Mouse (Mus musculus): ENCODE measurements around the gene Skil.

The Skil gene

DNA sequence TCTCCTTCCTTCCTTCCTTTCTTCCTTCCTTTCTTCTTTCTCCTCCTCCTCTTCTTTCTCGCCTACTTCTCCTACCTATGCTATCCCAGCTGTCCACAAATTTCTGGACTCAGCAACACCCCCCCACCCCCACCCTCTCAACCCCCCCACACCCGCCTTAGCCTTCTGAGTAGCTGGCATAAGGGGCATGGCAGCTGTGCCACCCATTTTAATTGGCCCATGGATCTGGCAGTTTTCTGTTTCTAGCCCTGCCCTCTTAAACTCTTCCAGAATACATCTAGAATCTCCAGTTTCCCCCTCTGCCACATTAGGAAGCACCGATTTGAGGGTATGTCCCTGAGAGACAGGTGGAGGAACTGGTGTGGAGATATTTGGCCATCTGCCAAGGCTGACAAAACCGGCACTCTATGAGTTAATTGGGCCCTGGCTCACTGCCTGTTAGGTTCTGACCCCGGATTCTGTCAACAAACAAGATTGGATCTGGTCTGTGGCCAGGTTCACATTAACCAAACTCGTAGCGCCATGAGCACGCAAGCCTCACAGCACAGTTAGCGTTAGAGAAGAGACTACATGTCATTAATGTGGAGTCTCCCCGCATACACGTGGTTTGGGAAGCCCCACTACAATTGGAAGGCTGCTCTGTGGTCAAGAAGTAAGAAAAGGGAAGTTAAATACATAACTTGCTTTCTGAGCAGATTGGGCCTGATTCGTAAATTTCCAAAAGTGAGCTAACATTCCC lies 11.2 kb upstream of the Skil start:
- peak; percentile 12 to 30 for DNase-seq (ENCODE audit: low spot score in 2 of 2)

DNA sequence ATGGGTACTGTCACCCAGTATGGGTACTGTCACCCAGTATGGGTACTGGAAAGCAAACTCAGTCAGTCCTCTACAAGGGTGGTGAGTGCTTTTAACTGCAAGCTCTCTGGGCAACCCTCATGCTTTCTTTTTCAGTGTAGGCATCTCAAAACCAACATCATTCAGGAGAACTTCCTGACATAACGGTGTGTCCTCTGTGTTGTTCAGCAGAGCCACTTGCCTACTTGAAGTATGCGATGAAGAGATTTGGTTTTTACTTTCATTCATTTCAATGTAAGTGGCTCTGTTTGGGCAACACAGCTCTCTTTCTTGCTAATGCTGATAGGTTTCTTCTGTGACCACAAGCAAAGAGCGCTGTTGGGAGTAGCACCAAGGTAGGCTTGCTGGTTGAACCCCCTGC lies 9.9 kb upstream of the Skil start:
- no peak for DNase-seq (ENCODE audit: low spot score in 2 of 2)

GRCm38 (mm10) chr3:31088789-31089775 lies 5.8 kb upstream of the Skil start:
- no peak for DNase-seq (ENCODE audit: low spot score in 2 of 2)

DNA sequence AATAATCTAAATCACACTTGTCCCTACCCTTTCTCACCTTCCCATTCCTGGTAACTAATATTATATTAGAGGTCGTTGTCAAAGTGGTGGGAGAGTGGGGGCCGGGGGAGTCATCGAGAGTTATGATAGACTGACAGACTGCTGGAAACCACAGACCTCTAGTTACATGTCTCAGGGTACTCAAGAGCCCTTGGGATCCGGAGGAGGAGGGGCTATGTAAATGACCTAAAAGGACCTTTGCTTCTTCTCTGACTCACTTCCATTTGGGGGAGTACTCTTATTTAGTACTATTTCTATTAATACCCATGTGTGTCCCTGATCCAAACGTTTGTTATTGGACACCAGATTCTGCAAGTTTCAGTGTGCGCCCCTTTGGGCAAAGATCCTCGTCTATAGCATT lies 4.9 kb upstream of the Skil start:
- DNase-seq (ENCODE audit: low spot score in 2 of 2): peak in 1 of 2 experiments; percentile 36

DNA sequence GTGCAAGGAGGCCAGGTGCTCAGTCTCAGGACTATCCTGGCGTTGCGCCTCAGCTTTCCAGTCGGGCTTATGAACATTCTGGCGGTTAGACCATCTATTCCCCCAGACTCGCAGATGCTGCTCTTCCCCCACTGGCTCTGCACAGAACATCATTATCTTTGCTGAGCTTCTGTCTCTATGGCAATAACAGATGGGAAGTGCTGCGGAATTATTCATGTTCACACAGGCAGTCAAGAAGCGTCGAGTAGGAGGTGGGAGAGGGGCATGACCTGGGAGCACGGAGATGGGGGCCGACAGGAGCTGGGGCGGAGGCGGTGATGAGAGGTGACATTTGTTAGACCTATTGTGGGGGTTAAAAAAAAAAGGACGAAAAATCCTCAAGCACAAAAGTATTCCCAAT lies 1.7 kb upstream of the Skil start:
- DNase-seq (ENCODE audit: low spot score in 2 of 2): peak in 1 of 2 experiments; percentile 25

GRCm38 (mm10) chr3:31093627-31094351 lies 1.1 kb upstream of the Skil start:
- peak; percentile 50 to 70 for DNase-seq (ENCODE audit: low spot score in 2 of 2)

- DNase-seq (ENCODE audit: low spot score in 2 of 2): no peak
Observed at GRCm38 (mm10) chr3:31095179-31095490, 277 bp downstream of the Skil start.

DNA sequence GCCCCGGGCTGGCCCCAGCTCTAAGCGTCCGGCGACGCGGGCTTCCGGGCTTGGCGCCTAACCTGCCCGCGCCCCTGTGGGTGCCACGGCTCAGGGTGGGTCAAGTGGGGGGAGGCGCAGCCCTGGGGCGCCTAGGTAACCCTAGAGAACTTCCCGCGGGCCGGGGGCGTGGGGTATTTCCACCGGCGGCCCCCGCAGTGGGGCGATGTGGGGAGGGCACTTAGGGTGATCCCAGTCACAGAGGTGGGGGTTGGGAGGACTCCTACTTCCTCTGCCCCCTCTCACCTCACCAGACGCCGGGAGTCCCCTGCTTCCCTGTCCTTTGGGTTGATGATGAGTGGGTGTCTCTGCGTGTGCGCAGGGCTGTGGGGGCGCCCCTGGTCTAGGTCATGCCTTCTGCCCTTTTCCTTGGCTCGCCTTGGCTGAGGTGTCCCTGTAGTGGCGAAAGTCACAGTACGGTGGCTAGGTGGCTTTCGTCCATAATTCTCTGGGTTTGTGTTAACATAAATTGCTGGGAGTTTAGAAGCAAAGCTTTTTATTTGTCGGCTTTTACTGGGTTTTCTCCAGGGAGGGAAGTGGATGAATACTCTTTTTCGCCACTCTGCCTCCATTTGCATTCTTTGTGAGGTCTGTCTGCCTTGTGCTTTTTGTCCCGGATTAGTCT lies 765 bp downstream of the Skil start:
- DNase-seq (ENCODE audit: low spot score in 2 of 2): peak; percentile 47 to 54

- no peak for DNase-seq (ENCODE audit: low spot score in 2 of 2)
Observed at GRCm38 (mm10) chr3:31096155-31097101, 1.6 kb downstream of the Skil start.

DNA sequence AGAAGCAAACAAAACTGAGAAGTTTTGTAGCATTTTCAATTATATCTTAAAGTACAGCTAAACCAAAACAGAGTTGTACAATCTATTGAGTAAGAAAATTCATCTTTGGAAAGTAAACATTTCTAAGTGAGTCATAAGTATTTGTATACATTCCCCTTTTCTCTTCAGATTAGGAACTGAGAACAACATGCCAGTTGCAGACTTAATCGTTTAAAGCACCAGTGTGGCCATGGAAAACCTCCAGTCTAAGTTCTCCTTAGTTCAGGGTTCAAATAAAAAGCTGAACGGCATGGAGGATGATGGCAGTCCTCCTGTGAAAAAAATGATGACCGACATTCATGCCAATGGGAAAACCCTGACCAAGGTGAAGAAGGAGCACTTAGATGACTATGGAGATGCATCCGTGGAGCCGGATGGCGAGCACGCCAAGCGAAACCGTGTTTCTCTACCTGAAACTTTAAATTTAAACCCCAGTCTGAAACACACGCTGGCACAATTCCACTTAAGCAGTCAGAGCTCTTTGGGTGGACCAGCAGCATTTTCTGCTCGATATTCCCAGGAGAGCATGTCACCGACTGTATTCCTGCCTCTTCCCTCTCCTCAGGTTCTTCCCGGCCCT lies 2.4 kb downstream of the Skil start:
- DNase-seq (ENCODE audit: low spot score in 2 of 2): no peak

DNA sequence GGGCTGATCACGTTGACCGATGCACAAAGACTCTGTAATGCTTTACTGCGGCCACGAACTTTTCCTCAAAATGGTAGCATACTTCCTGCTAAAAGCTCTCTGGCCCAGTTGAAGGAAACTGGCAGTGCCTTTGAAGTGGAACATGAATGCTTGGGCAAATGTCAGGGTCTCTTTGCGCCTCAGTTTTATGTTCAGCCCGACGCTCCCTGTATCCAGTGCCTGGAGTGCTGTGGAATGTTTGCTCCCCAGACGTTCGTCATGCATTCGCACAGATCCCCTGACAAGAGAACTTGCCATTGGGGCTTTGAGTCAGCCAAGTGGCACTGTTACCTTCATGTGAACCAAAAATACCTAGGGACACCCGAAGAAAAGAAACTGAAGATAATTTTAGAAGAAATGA lies 3.1 kb downstream of the Skil start:
- DNase-seq (ENCODE audit: low spot score in 2 of 2): no peak

DNA sequence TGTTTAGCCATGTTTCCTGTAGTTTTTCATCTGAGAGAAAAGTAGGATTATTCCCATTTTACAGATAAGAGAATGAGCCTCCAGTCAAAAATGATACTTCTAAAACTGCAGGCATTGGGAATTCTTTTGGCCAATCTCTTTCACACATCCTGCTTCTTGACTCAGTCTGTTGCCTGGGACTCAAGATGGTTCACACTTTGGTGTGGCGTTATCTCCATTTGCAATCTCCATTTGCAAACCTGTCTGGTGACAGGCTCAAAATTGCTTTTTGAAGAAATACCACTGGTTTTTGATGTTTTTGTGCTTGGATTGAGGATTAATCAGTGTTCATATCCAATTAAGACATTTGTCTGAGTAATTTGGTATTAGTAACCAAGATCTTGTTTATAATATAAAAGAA lies 3.7 kb downstream of the Skil start:
- no peak for DNase-seq (ENCODE audit: low spot score in 2 of 2)

DNA sequence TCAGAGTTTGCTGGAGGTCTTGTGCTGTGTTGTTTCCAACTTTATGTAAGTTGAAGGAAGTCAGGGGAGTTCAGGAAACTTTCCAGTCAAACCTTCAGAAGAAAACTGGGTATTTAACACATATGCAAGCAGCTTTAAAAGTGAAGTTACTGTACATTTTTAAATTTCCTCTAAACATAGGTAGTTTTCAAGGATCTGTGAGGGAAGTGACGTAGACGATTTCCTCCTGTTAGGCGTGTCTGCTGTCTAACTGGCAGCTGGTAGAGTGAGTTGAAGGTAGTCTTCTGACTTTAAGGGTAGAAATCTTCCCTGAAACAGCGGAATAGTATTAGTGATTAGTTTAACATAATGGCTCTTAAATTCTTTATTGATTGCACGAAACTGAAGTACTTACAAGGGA lies 5.2 kb downstream of the Skil start:
- no peak for DNase-seq (ENCODE audit: low spot score in 2 of 2)

- DNase-seq (ENCODE audit: low spot score in 2 of 2): no peak
Observed at GRCm38 (mm10) chr3:31100802-31101201, 5.9 kb downstream of the Skil start.

GRCm38 (mm10) chr3:31104936-31105335 lies 10.1 kb downstream of the Skil start:
- DNase-seq (ENCODE audit: low spot score in 2 of 2): no peak

DNA sequence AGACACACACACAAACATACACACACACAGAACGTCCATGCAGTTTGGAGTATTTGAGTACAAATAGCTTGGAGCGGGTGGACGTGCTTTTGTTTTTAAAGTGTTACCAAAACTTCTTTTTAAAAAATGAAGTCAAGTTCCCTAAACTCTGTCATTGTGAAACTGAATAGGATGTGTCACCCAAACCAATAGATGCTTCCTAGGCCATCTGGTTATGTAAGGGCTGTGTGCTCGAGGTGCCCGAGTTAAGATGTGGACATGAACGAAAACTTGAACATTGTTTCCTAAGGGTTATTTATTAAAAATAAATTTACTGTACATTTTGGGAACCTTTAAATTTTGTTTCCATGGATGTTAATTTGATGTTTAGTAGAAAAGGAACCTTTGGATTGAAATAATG lies 11.7 kb downstream of the Skil start:
- DNase-seq (ENCODE audit: low spot score in 2 of 2): no peak

DNA sequence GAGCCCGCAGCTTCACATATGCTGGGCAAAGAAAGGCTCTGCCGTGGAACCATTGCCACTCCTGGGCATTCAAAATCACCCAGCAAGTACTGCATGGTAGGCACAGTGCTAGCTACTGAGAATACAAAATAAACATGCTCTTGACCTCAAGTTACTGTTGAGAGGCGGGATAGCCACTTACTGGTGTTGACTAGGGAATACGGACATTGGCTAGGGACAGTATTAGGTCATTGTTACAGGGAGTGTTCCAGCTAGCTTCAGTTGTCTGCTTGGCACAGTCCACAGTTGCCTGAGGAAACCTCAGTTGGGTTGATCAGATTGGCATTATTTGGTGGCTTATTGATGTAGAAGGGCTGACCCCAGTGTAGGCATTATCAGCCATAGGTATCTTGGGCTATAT lies 12.8 kb downstream of the Skil start:
- no peak for DNase-seq (ENCODE audit: low spot score in 2 of 2)

GRCm38 (mm10) chr3:31109108-31109507 lies 14.2 kb downstream of the Skil start:
- no peak for DNase-seq (ENCODE audit: low spot score in 2 of 2)

DNA sequence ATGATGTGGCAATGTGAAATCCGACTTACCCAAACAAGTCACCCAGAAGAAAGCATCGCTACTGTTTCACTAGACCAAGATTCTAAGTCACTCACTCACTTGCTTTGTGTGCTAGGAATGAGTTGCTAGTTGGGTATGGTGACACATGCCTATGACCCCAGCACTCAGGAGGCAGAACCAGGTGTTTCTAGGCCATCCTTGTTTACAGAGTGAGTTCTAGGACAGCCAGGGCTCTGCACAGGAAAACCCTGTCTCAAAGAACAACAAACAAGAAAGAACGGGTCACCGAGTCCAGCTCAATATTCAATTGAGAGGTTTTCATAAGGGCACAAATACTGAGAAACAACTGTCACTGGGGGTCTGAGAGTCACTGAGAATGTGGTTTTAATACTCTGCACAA lies 28.2 kb downstream of the Skil start:
- DNase-seq (ENCODE audit: low spot score in 2 of 2): no peak

GRCm38 (mm10) chr3:31126303-31126702 lies 31.4 kb downstream of the Skil start:
- no peak for DNase-seq (ENCODE audit: low spot score in 2 of 2)

All from spleen, postnatal 10 days (tissue).